Mouse (Mus musculus): Measurements from ENCODE around the gene Nxf1. TPM values are rescaled to one million over a fixed set of nuclear protein-coding genes. Genes with fewer than 3 reads are reported as not detected.
"Not testable (repeated sequence)": the region's sequence is repeated elsewhere in the genome, so short reads cannot be mapped to it uniquely, and the experiment has no call there.

Nxf1 gene
- polyA plus RNA-seq, 1 experiment from 2014 or later, result 120 TPM

DNA sequence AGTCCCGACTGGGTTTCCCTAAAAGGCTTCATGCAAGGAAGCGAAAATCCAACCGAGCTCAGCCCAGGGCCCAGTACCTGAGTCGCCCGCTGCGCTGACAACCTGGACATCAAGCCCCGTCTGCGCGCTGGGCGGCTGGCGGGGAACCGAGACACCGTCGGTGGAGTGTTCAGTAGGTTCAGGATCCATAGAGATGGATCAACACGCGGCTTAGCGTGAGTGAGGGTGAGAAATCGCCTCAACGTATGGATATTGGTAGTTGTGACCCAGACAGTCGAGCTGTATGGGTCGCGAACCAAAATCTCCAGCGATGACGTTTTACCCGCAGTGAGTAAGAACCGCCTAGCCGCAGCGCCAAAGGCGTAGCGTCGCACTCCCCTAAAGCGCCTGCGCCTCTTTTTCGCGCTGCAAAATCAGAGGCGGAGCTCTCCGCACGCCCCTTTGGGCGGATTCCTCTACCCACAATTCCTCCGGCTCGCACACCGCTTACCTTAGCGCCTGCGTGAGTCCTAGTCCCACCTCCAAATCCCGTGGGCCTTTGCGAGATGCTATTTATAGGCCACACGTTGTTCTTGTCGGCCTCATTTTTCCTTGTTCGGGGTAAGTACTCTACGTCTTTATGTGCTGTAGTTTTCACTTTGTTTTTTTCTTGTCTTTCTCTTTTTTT is 33.8 kb upstream of the Nxf1 start, which contains the start of gene Slc3a2:
Gene Slc3a2, minus strand, starts transcription at position 463 of the 667 bp plus-strand sequence.
- peak; percentile 97 for ATAC-seq
- under 1% methylated on average over 50 of the region's 50 CpGs for WGBS

DNA sequence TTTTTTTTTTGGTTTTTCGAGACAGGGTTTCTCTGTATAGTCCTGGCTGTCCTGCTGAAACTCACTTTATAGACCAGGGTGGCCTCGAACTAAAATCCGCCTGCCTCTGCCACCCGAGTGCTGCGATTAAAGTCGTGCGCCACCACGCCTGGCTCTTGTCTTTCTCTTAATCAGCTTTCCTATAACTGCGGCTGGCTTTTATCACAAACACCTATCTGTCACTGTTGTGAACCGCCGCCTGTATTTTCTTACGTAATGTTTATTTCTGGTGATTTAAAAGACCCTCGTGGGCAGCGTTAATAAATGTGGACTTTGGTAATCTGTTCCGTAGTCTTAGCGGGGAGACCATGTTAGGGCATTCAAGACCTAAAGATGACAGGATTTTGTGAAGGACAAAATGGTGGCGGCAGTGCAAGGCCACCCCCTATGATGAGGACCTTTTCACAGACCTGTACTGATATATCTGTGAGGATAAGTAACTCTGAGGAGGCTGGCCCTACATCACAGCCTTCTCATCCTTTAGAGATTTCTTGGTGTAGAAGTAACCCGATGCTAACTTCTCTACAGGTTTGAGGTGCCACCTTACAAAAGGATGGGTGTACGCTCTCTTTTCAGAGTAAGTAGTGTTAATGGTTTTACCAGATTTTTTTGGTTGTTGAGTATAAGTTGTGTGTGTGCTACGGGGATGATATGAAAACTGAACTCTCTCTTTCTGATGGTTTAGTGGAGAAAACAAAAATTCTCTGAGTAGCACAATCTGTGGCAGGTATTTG is 33.1 kb upstream of the Nxf1 start:
- Histone ChIP-seq H3K36me3 (ENCODE audit: control insufficient read depth, insufficient read depth, low read length) (peaks cover 22% of the 10 kb centered on the region), H3K9me3 (ENCODE audit: control insufficient read depth, low read length) (no peaks in the 10 kb centered on the region), H3K4me3 (ENCODE audit: low read length) (peak overlapping the region; percentile 84), H3K4me1 (ENCODE audit: control insufficient read depth, insufficient read depth, low read depth, low read length) (peaks cover 31% of the 10 kb centered on the region), H3K27me3 (replicated peaks; ENCODE audit: control insufficient read depth, insufficient read depth, low read length) (no peaks in the 10 kb centered on the region), H3K9ac (ENCODE audit: low read depth, low read length) (peak overlapping the region; percentile 85), H3K27ac (ENCODE audit: low read depth, low read length) (peak overlapping the region; percentile 76), H3K4me2 (ENCODE audit: low read length) (peak overlapping the region; percentile 64)
- under 1% methylated on average over 20 of the region's 20 CpGs for WGBS
- no peak for ATAC-seq

More for the DNA sequence above, 33.8 kb upstream of the Nxf1 start, which contains the start of gene Slc3a2:
- H3K36me3 ChIP-seq (ENCODE audit: control insufficient read depth, insufficient read depth, low read length), result peaks cover 22% of the 10 kb centered on the region
- H3K4me2 ChIP-seq (ENCODE audit: low read length), result peak within 1 kb of the TSS; percentile 64
- no peaks in the 10 kb centered on the region for H3K9me3 ChIP-seq (ENCODE audit: control insufficient read depth, low read length)
- peak within 1 kb of the TSS; percentile 84 for H3K4me3 ChIP-seq (ENCODE audit: low read length)
- peaks cover 31% of the 10 kb centered on the region for H3K4me1 ChIP-seq (ENCODE audit: control insufficient read depth, insufficient read depth, low read depth, low read length)
- no peaks in the 10 kb centered on the region for H3K27me3 ChIP-seq (replicated peaks; ENCODE audit: control insufficient read depth, insufficient read depth, low read length)
- H3K27ac ChIP-seq (ENCODE audit: low read depth, low read length), result peak within 1 kb of the TSS; percentile 95
- H3K9ac ChIP-seq (ENCODE audit: low read depth, low read length), result peak within 1 kb of the TSS; percentile 91

DNA sequence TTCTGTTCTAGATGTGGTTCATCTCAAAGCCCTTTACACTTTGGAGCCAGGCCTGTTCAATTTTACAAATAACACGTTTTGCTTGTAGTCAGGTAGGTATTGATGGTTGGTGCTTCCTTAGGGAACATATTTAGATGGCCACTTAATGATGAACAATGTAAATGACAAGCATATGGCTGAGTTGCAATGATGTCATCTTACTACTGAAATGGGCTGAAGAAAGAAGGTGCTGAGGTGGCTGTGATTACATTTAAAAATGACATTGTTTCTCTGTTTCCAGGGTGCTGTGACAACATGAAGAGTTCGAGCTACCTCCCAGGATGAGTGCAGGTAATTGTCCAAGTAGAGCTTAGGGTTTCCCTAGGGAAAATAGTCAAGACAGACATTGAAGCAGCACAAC is 32.5 kb upstream of the Nxf1 start:
- Histone ChIP-seq H3K27ac (ENCODE audit: low read depth, low read length) (no peak overlapping the region), H3K9me3 (ENCODE audit: control insufficient read depth, low read length) (no peaks in the 10 kb centered on the region)

DNA sequence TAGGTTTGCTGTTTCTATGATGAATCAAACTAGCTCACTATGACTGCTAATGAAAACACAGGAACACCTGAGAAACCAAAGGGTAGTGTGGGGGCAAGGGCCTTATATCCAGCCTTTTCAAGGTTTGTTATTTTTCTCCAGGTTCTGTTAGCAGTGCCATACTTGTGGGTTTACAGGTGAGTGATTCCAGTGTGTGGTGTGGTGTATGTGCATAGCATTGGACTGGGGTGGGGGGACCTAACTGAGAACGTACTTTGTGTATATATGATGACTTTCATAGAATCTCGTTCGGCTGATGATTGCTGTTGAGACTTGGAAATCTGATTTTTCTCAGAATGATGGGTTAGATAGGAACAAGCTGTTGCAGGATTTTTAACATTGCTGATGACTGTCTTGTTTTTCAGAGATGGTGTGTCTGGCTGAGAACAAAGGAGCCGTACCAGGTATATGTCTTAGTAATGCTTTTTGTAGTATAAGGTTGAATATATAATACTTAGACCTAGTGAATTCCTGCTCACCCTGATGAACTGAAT is 31.7 kb upstream of the Nxf1 start:
- peaks cover 20% of the 10 kb centered on the region for H3K36me3 ChIP-seq (ENCODE audit: control insufficient read depth, insufficient read depth, low read length)
- ATAC-seq, result no peak
- no peak overlapping the region for H3K27ac ChIP-seq (ENCODE audit: low read depth, low read length)
- peak overlapping the region; percentile 84; the same call in 1 of the 2 replicates for H3K4me3 ChIP-seq (ENCODE audit: low read length)
- peak overlapping the region; percentile 28; the same call in 1 of the 2 replicates for H3K9ac ChIP-seq (ENCODE audit: low read depth, low read length)
- H3K27me3 ChIP-seq (replicated peaks; ENCODE audit: control insufficient read depth, insufficient read depth, low read length), result no peaks in the 10 kb centered on the region
- H3K4me2 ChIP-seq (ENCODE audit: low read length), result peak overlapping the region; percentile 64
- H3K9me3 ChIP-seq (ENCODE audit: control insufficient read depth, low read length), result no peaks in the 10 kb centered on the region
- WGBS, result 52% methylated on average over 4 of the region's 4 CpGs
- H3K4me1 ChIP-seq (ENCODE audit: control insufficient read depth, insufficient read depth, low read depth, low read length), result peaks cover 31% of the 10 kb centered on the region

More for the DNA sequence above, 32.5 kb upstream of the Nxf1 start:
- H3K27me3 ChIP-seq (replicated peaks; ENCODE audit: control insufficient read depth, insufficient read depth, low read length), result no peaks in the 10 kb centered on the region
- peak overlapping the region; percentile 84 for H3K4me3 ChIP-seq (ENCODE audit: low read length)
- 0% methylated on average over 2 of the region's 2 CpGs for WGBS
- peaks cover 22% of the 10 kb centered on the region for H3K36me3 ChIP-seq (ENCODE audit: control insufficient read depth, insufficient read depth, low read length)
- H3K4me1 ChIP-seq (ENCODE audit: control insufficient read depth, insufficient read depth, low read depth, low read length), result peaks cover 31% of the 10 kb centered on the region
- peak overlapping the region; percentile 64 for H3K4me2 ChIP-seq (ENCODE audit: low read length)
- ATAC-seq, result no peak
- peak overlapping the region; percentile 85 for H3K9ac ChIP-seq (ENCODE audit: low read depth, low read length)

DNA sequence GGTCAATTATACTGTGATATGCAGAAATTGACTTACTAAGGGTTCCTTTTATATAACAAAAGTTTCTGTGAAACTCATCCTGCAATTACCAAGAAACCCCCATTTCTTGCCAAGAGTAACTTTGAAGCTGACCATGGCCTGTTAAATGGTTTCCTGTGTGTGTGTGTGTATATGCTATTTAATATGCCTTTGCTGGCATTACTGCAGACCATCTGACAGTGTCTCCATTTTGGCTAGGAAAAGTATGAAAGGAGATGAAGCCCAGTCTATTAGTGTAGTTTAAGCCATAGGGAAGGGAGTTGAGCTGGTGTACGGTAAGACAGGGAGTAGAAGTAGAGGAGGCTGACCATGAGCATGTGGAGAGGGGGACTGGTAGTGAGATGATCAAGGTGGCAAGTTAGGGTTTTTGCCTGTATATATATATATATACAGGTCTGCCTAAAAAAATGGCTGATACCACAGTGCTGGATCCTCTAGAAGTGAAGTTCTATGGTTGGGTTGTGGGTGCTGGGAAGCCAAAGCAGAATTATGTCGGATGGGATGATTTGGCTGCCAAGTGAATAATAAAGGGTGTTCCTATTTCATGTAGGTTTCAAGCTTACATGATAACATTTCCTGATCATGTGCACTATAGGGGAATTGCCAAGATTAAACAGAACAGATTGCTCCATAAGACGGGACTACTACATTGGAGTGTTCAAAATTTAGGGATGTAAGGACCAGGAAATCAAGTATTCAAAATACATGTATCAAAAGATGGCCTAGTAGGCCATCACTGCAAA is 30.1 kb upstream of the Nxf1 start:
- Histone ChIP-seq H3K27me3 (replicated peaks; ENCODE audit: control insufficient read depth, insufficient read depth, low read length) (no peaks in the 10 kb centered on the region), H3K4me3 (ENCODE audit: low read length) (no peak overlapping the region), H3K4me2 (ENCODE audit: low read length) (no peak overlapping the region), H3K36me3 (ENCODE audit: control insufficient read depth, insufficient read depth, low read length) (peaks cover 20% of the 10 kb centered on the region), H3K9me3 (ENCODE audit: control insufficient read depth, low read length) (no peaks in the 10 kb centered on the region), H3K27ac (ENCODE audit: low read depth, low read length) (no peak overlapping the region), H3K4me1 (ENCODE audit: control insufficient read depth, insufficient read depth, low read depth, low read length) (peaks cover 24% of the 10 kb centered on the region), H3K9ac (ENCODE audit: low read depth, low read length) (no peak overlapping the region)
- no peak for ATAC-seq
- 17% methylated on average over 3 of the region's 3 CpGs for WGBS

DNA sequence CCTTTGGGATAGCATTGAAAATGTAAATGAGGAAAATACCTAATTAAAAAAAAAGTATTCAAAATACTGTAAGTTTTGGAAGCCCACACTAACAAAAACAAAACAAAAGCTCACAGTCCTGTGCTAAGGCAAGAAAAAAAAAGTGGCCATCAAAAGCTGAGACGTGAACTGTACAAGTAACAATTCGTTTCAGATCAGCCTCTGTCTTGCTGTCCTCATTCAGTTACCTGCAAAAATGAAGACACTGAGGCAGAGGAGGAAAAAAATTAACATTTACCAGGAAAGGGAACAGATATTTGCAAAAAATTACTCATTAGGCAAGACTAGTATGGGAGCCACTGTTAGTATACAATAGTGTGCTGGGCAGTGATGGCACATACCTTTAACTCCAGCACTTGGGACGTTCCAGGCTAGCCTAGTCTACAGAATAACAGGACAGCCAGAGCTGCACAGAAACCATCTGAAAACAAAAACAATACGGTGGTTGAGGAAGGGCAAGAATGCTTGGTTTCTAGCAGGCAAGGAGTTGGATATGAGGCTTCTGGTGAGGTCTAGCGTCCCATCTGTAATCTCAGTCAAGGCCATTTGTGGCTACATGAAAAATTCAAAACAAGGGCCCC is 29.3 kb upstream of the Nxf1 start:
- no peak overlapping the region for H3K27ac ChIP-seq (ENCODE audit: low read depth, low read length)
- peaks cover 20% of the 10 kb centered on the region for H3K36me3 ChIP-seq (ENCODE audit: control insufficient read depth, insufficient read depth, low read length)
- no peak overlapping the region for H3K9ac ChIP-seq (ENCODE audit: low read depth, low read length)
- no peaks in the 10 kb centered on the region for H3K27me3 ChIP-seq (replicated peaks; ENCODE audit: control insufficient read depth, insufficient read depth, low read length)
- 26% methylated on average over 5 of the region's 5 CpGs for WGBS
- no peak for ATAC-seq
- no peaks in the 10 kb centered on the region for H3K9me3 ChIP-seq (ENCODE audit: control insufficient read depth, low read length)
- H3K4me2 ChIP-seq (ENCODE audit: low read length), result no peak overlapping the region
- H3K4me1 ChIP-seq (ENCODE audit: control insufficient read depth, insufficient read depth, low read depth, low read length), result peaks cover 17% of the 10 kb centered on the region
- no peak overlapping the region for H3K4me3 ChIP-seq (ENCODE audit: low read length)

DNA sequence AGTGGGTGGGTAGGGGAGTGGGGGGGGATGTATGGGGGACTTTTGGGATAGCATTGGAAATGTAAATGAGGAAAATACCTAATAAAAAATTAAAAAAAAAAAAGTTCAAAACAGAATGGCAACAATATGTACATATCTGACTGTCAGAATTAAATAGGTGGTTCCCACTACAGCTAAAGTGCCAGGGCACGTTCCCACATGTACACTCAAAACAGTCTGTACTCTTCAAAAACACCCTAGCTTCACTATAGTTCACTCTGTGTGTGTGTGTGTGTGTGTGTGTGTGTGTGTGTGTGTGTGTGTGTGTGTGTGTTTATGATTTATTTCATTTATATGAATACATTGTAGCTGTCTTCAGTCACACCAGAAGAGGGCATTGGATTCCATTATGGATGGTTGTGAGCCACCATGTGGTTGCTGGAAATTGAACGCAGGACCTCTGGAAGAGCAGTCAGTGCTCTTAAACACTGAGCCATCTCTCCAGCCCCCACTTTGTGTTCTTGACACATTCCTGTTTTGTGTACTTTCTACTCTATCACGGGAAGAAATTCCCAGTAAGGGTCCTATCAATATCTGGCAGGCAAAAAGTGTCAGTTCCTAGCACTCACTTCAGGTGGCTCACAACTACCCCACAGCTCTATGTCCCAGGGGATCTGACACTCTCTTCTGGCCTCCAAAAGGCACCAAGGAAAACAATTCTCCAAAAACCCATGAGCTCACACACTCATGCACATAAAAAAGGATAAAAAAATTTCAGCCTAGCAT is 28.4 kb upstream of the Nxf1 start:
- not testable (repeated sequence) for H3K4me2 ChIP-seq (ENCODE audit: low read length); H3K4me3 ChIP-seq (ENCODE audit: low read length); H3K27ac ChIP-seq (ENCODE audit: low read depth, low read length); ATAC-seq; H3K27me3 ChIP-seq (replicated peaks; ENCODE audit: control insufficient read depth, insufficient read depth, low read length); H3K9me3 ChIP-seq (ENCODE audit: control insufficient read depth, low read length); H3K9ac ChIP-seq (ENCODE audit: low read depth, low read length)
- Histone ChIP-seq H3K4me1 (ENCODE audit: control insufficient read depth, insufficient read depth, low read depth, low read length) (peaks cover 17% of the 10 kb centered on the region), H3K36me3 (ENCODE audit: control insufficient read depth, insufficient read depth, low read length) (peaks cover 20% of the 10 kb centered on the region)
- WGBS, result 47% methylated on average over 3 of the region's 3 CpGs

DNA sequence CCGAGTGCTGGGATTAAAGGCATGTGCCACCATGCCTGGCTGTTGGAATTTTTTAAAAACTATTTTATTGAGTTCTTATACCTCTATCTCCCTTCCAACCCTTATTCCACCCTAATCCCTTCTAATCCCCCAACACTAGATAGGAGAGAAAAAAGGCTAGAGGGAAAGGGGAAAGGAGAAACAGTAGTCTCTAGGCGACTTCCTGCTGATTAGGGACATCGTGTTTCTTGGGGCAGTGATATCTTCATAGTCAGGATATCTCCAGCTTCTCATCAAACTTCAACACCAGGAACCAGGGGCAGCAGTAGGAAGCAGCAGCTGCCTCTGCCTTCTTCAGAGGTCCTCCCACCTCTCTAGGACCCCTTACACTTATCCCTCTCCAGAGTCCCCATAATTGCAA is 22.5 kb upstream of the Nxf1 start:
- Histone ChIP-seq H3K27ac (ENCODE audit: low read depth, low read length) (no peak overlapping the region), H3K9me3 (ENCODE audit: control insufficient read depth, low read length) (no peaks in the 10 kb centered on the region), H3K4me1 (ENCODE audit: control insufficient read depth, insufficient read depth, low read depth, low read length) (peaks cover 4% of the 10 kb centered on the region), H3K27me3 (replicated peaks; ENCODE audit: control insufficient read depth, insufficient read depth, low read length) (no peaks in the 10 kb centered on the region; the same call in 1 of the 2 replicates), H3K9ac (ENCODE audit: low read depth, low read length) (no peak overlapping the region), H3K4me3 (ENCODE audit: low read length) (no peak overlapping the region), H3K4me2 (ENCODE audit: low read length) (no peak overlapping the region), H3K36me3 (ENCODE audit: control insufficient read depth, insufficient read depth, low read length) (peaks cover 14% of the 10 kb centered on the region)
- ATAC-seq, result no peak
- 77% methylated on average over 3 of the region's 3 CpGs for WGBS
